Mouse (Mus musculus) v-Abl transformed pro-B cells (cell line): ENCODE results near the gene Psmb9.

Experiments used
- in situ Hi-C, 2 experiments: fragments of 400-800 bp; cut with MboI; formaldehyde crosslinking; loops; one replicate each; pipeline ENCODE4 v1.15.1; 2025; ENCODE audit not compliant: unreplicated experiment in 2 of 2

Gene Psmb9

GRCm38 (mm10) chr17:34143461-34143860 lies 44.1 kb downstream of the Psmb9 start:
- in situ Hi-C loops, result no loop called here

- in situ Hi-C loops, result no loop called here
Measured at GRCm38 (mm10) chr17:34143033-34143432, 44.5 kb downstream of the Psmb9 start, which contains the start of gene H2-DMb2. H2-DMb2 (plus strand) TSS chr17:34143307.

GRCm38 (mm10) chr17:34142456-34143010 lies 45.0 kb downstream of the Psmb9 start:
- in situ Hi-C loops, result no loop called here

GRCm38 (mm10) chr17:34141448-34141847 lies 46.1 kb downstream of the Psmb9 start:
- in situ Hi-C loops, result no loop called here

- in situ Hi-C loops, result no loop called here
Measured at GRCm38 (mm10) chr17:34140240-34140639, 47.3 kb downstream of the Psmb9 start.

- in situ Hi-C loops, result loop anchor here in 1 of 2 experiments (5.0 kb wide), 1 partner anchor 47 kb away; the partner anchor contains the start of gene H2-Oa
Measured at GRCm38 (mm10) chr17:34139416-34139815, 48.1 kb downstream of the Psmb9 start.

GRCm38 (mm10) chr17:34138655-34139054 lies 48.9 kb downstream of the Psmb9 start:
- in situ Hi-C loops, result loop anchor here in 1 of 2 experiments (5.0 kb wide), 1 partner anchor 46 kb away; the partner anchor contains the start of gene H2-Oa

GRCm38 (mm10) chr17:34137601-34138000 lies 50.0 kb downstream of the Psmb9 start:
- in situ Hi-C loops, result loop anchor here in 1 of 2 experiments (5.0 kb wide), 1 partner anchor 45 kb away; the partner anchor contains the start of gene H2-Oa

- in situ Hi-C loops, result loop anchor here in 1 of 2 experiments (5.0 kb wide), 1 partner anchor 43 kb away; the partner anchor contains the start of gene H2-Oa
Measured at GRCm38 (mm10) chr17:34135297-34136224, 52.0 kb downstream of the Psmb9 start.

- in situ Hi-C loops, result loop anchor here in 1 of 2 experiments (5.0 kb wide), 1 partner anchor 33 kb away; no protein-coding TSS in a partner anchor
Measured at GRCm38 (mm10) chr17:34134451-34134850, 53.1 kb downstream of the Psmb9 start.

GRCm38 (mm10) chr17:34133289-34133688 lies 54.3 kb downstream of the Psmb9 start:
- in situ Hi-C loops, result loop anchor here in 1 of 2 experiments (5.0 kb wide), 1 partner anchor 34 kb away; no protein-coding TSS in a partner anchor
